Mouse (Mus musculus) spleen, adult 2 months (tissue): Measurements from ENCODE around the gene Gja3.

ENCODE experiments used
- CTCF ChIP-seq: fragments of 200-500 bp; IDR thresholded peaks from 2 replicates; pipeline ENCODE4 v1.5.1; 2011; ENCODE audit warnings: mild to moderate bottlenecking, inconsistent platforms; ENCODE audit not compliant: insufficient read depth, insufficient read length, insufficient replicate concordance; ENCODE audit errors: extremely low read depth
- POLR2A ChIP-seq: fragments of 200-500 bp; IDR thresholded peaks from 2 replicates; pipeline ENCODE4 v1.6.1; 2011; ENCODE audit warnings: low read depth, low read length, inconsistent platforms

GRCm38 (mm10) chr14:57082863-57083262 lies 25.0 kb upstream of the Gja3 start:
- TF ChIP-seq POLR2A: no peak
- TF ChIP-seq CTCF: no peak
